Mouse (Mus musculus) small intestine, adult 2 months (tissue): Measurements from ENCODE around the gene Ccl7. TPM values are rescaled to one million over a fixed set of nuclear protein-coding genes. Genes with fewer than 3 reads are reported as not detected.

Experiments used
- H3K27ac ChIP-seq: fragments of 200-500 bp; 2 replicates; pipeline ENCODE4 v1.5.1; 2012; ENCODE audit warnings: low read depth, low read length, control low read depth, inconsistent platforms; ENCODE audit not compliant: insufficient read depth
- H3K27me3 ChIP-seq: fragments of 200-500 bp; 2 replicates; pipeline ENCODE4 v1.6.1; 2012; ENCODE audit warnings: mild to moderate bottlenecking, moderate library complexity, low read length, inconsistent platforms; ENCODE audit not compliant: control insufficient read depth, insufficient read depth
- H3K36me3 ChIP-seq: fragments of 200-500 bp; 2 replicates; pipeline ENCODE4 v1.6.1; 2012; ENCODE audit warnings: mild to moderate bottlenecking, low read length, control low read depth, inconsistent platforms; ENCODE audit not compliant: control insufficient read depth, insufficient read depth
- H3K4me1 ChIP-seq: fragments of 200-500 bp; 2 replicates; pipeline ENCODE4 v1.6.1; 2012; ENCODE audit warnings: low read length, inconsistent platforms, mixed read lengths; ENCODE audit not compliant: control insufficient read depth, insufficient read depth, insufficient read length
- H3K4me3 ChIP-seq: fragments of 200-500 bp; 2 replicates; pipeline ENCODE4 v1.5.1; 2012; ENCODE audit warnings: low read depth, mild to moderate bottlenecking, control low read depth, inconsistent platforms, low read length, moderate library complexity
- CTCF ChIP-seq: fragments of 200-500 bp; IDR thresholded peaks from 2 replicates; pipeline ENCODE4 v1.5.1; 2012; ENCODE audit warnings: low read depth, mild to moderate bottlenecking, control low read depth, inconsistent platforms, low read length, moderate library complexity, mixed read lengths; ENCODE audit not compliant: insufficient replicate concordance, insufficient read length; ENCODE audit errors: extremely low read depth
- POLR2A ChIP-seq: fragments of 200-500 bp; IDR thresholded peaks from 2 replicates; pipeline ENCODE4 v1.6.1; 2012; ENCODE audit warnings: low read depth, mild to moderate bottlenecking, control low read depth, inconsistent platforms, low read length, moderate library complexity
- WGBS: fragments of 180-500 bp; shearing (Covaris S2); methylation state at CpG from one replicate; pipeline ENCODE4 v1.1.7; 2018; 5-methylcytosine and 5-hydroxymethylcytosine counted together
- polyA plus RNA-seq: library from polyadenylated mRNA; depleted of rRNA; stranded (reverse); fragments of >200 nt; gene quantifications from 2 replicates; pipeline ENCODE4 v1.2.3, GENCODE M21; 2012

The Ccl7 gene
- polyA plus RNA-seq, 1 experiment = 0.32 TPM

DNA sequence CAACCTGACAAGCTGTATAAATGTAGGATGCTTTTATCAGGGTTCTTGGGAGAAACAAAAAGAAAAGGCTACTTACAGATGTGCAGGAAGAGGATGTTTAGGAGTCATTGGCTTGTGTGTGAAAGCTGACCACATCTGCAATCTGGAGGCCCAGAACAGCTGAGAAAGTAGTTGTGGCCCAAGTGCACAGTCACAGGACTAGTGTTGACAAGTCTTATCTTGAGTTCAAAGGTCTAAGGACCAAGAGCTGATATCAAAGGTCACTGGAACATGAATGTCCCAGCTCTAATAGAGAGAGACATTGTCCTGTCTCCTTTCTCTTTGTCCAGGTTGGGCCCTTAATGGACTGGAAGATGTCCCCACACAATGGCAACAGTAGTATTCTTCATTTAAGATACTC, 25.7 kb upstream of the Ccl7 start:
- TF ChIP-seq CTCF = no peak
- Histone ChIP-seq H3K4me1 (peaks cover 3% of the 10 kb centered on the region; the same call in 1 of the 2 replicates), H3K27me3 (no peaks in the 10 kb centered on the region), H3K27ac (no peak overlapping the region), H3K4me3 (no peak overlapping the region), H3K36me3 (no peaks in the 10 kb centered on the region)

DNA sequence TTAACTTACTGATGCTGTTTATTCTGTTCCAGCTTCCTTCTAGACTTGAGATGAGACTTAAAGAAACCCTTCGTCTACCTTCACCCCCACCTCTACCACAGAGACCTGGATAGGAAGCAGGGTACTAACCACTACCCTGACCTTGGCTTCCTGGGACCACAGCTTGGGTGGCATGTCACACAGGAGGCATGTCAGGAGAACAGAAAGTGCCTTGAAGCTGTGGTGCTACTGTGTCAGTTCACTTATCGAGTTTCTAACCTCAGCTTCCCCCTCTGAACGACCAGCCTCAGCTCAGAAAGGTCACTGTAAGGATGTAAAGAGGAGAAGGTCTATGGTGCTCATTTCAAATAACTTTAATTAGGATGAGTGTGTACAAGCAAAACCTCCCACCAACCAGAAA, 24.1 kb upstream of the Ccl7 start:
- TF ChIP-seq CTCF = no peak
- TF ChIP-seq POLR2A = no peak
- no peaks in the 10 kb centered on the region for H3K36me3 ChIP-seq
- H3K4me1 ChIP-seq = peaks cover 3% of the 10 kb centered on the region; the same call in 1 of the 2 replicates
- 42% methylated on average over 3 of the region's 3 CpGs for WGBS
- H3K27ac ChIP-seq = no peak overlapping the region
- H3K27me3 ChIP-seq = no peaks in the 10 kb centered on the region
- H3K4me3 ChIP-seq = no peak overlapping the region

DNA sequence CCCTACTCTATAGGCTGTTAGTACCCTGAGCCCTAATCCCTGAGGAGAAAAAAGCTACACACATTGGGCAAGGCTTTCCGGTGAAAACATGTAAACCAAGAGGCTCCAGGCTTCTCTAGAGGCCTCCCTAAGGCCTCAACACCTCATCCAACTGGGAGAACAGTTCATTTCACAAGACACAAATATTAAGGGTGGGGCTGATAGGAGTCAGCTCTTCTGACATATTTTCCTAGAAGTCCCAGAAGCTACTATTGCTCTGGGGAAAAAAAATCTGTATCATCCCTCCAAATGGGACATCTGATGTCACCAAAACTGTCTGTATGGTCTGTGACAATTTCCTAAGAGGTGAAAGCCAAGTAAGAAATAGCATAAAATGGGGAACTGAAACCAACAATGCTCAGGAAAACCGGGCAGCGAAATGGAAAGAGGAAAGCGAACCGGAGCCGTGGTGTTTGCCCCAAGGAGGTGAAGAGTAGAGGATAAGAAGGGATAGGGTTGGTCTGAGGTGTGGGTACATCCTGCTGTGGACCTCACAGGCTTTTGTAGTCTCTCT, 22.9 kb upstream of the Ccl7 start:
- TF ChIP-seq CTCF (no peak), POLR2A (no peak)
- no peaks in the 10 kb centered on the region for H3K36me3 ChIP-seq
- 88% methylated on average over 6 of the region's 6 CpGs for WGBS
- peaks cover 3% of the 10 kb centered on the region; the same call in 1 of the 2 replicates for H3K4me1 ChIP-seq
- H3K27ac ChIP-seq = no peak overlapping the region
- H3K27me3 ChIP-seq = no peaks in the 10 kb centered on the region
- H3K4me3 ChIP-seq = no peak overlapping the region

DNA sequence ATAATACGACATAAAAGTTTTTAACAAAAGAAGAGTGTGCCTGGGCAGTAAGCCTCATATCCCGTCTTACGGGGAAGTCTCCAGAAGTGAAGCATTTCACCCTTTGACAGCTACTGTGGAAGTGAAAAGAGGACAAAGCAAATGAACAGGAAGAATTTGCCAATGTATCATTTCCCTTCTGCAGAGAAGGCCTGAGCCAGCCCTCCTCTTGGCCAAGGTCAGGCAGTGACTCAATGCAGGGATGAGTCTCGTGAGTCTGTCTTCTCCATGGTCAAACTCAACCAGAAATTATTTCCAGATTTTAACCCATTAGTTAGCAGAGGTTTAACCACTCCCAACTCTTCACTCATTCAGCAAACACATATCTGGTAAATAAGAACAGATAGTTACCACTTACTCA, 21.7 kb upstream of the Ccl7 start:
- H3K4me3 ChIP-seq = no peak overlapping the region
- WGBS = 68% methylated on average over 4 of the region's 4 CpGs
- no peaks in the 10 kb centered on the region for H3K36me3 ChIP-seq
- H3K27me3 ChIP-seq = no peaks in the 10 kb centered on the region
- H3K27ac ChIP-seq = no peak overlapping the region
- H3K4me1 ChIP-seq = peaks cover 3% of the 10 kb centered on the region; the same call in 1 of the 2 replicates
- TF ChIP-seq CTCF (no peak), POLR2A (no peak)

DNA sequence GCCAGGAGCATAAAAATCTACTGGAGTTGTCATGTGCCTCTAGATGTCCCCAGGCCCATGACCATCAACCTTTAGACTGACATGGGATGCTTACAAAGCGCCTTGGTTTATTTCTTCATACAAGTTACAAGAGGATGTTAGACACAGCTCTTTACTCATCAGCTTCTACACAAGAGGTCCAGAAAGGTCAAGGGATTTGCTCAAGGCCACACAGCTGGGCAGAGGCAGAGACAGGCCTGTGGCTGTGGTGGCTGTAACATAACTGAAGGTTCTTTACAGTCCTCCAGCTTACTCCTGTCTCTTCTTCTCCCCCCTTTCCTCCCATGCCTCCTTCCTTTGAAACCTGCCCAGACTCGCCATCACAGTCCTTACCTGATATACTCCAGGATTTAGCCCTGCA, 15.3 kb upstream of the Ccl7 start:
- TF ChIP-seq POLR2A (no peak), CTCF (no peak)
- Histone ChIP-seq H3K27me3 (no peaks in the 10 kb centered on the region), H3K27ac (no peak overlapping the region), H3K36me3 (no peaks in the 10 kb centered on the region), H3K4me3 (no peak overlapping the region), H3K4me1 (peaks cover 5% of the 10 kb centered on the region; the same call in 1 of the 2 replicates)
- WGBS = 70% methylated on average over 2 of the region's 2 CpGs

DNA sequence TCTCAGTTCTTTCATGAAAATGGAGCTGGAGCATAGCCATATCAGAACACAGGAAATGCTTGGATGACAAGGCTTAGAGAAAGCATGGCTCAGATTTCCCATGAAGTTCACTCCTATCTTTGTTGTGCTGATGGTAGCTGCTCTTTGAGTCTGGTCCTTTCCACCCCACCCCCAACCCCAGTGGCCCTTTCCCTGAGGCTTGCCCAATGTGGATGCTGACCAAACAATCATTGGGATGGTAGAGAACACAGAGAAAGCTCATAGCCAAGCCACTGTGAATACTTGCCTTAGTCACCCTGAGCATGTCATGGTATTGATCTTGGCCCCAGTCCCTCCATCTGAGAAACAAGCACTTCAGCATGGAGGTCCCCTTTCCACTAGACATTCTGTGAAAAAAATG, 13.4 kb upstream of the Ccl7 start:
- Histone ChIP-seq H3K4me1 (peaks cover 5% of the 10 kb centered on the region; the same call in 1 of the 2 replicates), H3K27me3 (no peaks in the 10 kb centered on the region), H3K27ac (peak overlapping the region; percentile 37), H3K36me3 (no peaks in the 10 kb centered on the region), H3K4me3 (no peak overlapping the region)
- TF ChIP-seq CTCF (no peak), POLR2A (no peak)

DNA sequence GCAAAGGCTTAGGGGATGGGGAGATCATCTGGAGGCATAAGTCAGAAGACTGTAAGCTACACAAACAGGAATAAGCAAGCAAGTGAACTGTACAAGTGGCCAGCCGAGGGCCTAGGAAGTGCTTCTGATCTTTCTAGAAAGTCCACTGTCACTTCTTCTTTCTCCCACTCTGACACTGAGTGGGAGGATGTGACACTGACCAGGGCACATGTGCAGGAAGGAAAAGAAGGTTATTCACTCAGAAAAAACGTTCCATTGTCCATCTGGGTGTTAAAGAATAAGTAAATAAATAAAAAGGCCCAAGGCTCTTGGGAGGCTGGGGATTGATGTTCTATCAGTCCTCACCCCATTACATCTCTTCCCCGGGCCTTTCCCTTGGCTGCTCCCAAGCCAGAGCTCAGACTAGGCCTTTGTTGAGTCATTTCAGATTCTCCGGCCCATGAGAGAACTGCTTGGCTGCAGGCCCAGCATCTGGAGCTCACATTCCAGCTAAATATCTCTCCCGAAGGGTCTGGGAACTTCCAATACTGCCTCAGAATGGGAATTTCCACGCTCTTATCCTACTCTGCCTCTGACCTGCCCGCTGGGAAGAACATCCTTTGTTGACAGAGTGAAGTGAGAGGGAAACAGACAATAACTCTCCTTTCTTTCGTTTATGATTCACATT, 12.7 kb upstream of the Ccl7 start:
- no peaks in the 10 kb centered on the region for H3K36me3 ChIP-seq
- no peak overlapping the region for H3K4me3 ChIP-seq
- peak overlapping the region; percentile 37 for H3K27ac ChIP-seq
- no peaks in the 10 kb centered on the region for H3K27me3 ChIP-seq
- TF ChIP-seq POLR2A (no peak), CTCF (no peak)
- 43% methylated on average over 8 of the region's 8 CpGs for WGBS
- H3K4me1 ChIP-seq = peaks cover 5% of the 10 kb centered on the region; the same call in 1 of the 2 replicates

DNA sequence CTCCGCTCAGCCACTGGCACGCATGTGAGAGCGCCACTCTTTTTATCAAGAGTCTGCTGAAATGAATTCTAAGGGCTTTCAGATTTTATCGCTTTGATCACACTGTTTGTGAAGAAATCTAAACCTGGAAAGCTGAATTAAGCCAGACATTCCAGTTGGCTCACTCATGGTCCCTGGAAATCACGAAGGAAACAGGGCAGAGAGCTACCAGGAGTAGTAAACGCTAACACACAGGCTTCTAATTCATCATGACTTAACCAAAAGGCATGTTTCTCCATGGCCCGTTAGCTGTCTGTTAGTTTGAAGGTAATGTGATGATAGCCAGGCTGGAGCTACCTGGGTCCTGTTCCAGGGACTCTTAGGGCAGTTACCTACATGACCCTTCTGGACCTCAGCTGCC, 11.1 kb upstream of the Ccl7 start:
- H3K4me3 ChIP-seq = no peak overlapping the region
- WGBS = 84% methylated on average over 7 of the region's 7 CpGs
- no peak overlapping the region for H3K27ac ChIP-seq
- TF ChIP-seq CTCF = no peak
- TF ChIP-seq POLR2A = no peak
- peaks cover 5% of the 10 kb centered on the region; the same call in 1 of the 2 replicates for H3K4me1 ChIP-seq
- H3K36me3 ChIP-seq = no peaks in the 10 kb centered on the region
- no peaks in the 10 kb centered on the region for H3K27me3 ChIP-seq
